Mouse (Mus musculus): ENCODE data around the gene Cyb5b. TPM values are rescaled to one million over a fixed set of nuclear protein-coding genes. Genes with fewer than 3 reads are reported as not detected.

Gene Cyb5b
- 27.2 to 32.4 TPM (median 27.6 TPM) in 4 replicates for total RNA-seq (2023)

DNA sequence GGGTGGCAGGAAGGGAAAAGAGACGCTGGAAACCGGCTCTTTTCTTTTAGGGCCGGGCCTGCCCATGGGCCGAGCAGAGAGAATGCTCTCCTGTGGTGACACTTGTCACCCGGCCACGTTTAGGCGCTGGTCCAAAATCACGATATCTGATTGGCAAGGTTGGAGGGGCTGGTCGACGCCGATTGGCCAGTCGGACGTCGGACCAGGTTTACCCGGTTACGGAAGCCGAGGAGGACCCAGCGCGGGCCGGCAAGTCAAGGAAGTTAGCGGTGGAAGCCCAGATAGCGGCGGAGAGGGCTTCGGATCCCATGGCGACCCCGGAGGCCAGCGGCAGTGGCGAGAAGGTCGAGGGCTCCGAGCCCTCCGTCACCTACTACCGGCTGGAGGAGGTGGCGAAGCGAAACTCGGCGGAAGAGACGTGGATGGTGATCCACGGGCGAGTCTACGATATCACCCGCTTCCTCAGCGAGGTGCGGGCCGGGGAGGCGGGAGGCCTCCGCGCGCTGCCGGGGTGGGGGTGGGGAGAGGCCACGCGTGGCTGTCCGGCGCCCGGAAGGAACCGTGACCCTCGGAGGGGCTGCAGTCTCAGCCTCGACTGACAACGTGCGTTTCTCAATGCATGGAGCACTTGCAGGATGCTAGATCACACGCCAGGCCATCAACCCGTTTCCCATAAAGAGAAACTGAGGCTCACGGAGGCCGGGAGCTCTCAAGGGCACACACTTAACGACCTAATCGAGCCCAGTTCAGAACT is at the start of gene Cyb5b:
Gene Cyb5b, plus strand, starts transcription at position 237 of the 754 bp plus-strand sequence.

Other genes starting within 250 kb of the Cyb5b start
- gene Sntb2, start 214.9 kb upstream of the Cyb5b start, total RNA-seq (2023): 3.5 to 5.1 TPM (median 4.5 TPM) in 4 replicates
- 35.9 to 49.3 TPM (median 42.6 TPM) in 4 replicates for gene Vps4a, start 119.4 kb upstream of the Cyb5b start, total RNA-seq (2023)
- 9.6 to 12.3 TPM (median 10.7 TPM) in 4 replicates for gene Pdf, start 102.0 kb upstream of the Cyb5b start, total RNA-seq (2023)
- gene Cog8, start 94.0 kb upstream of the Cyb5b start, total RNA-seq (2023): 37.2 to 48.0 TPM (median 41.8 TPM) in 4 replicates
- gene Nip7, start 93.8 kb upstream of the Cyb5b start, total RNA-seq (2023): 51.0 to 61.0 TPM (median 58.2 TPM) in 4 replicates
- gene Tmed6, start 85.0 kb upstream of the Cyb5b start, total RNA-seq (2023): 1.2 to 1.9 TPM (median 1.5 TPM) in 4 replicates
- gene Terf2, start 54.1 kb upstream of the Cyb5b start, total RNA-seq (2023): 51.4 to 67.6 TPM (median 63.5 TPM) in 4 replicates
- gene Nfat5, start 142.8 kb downstream of the Cyb5b start, total RNA-seq (2023): 104 to 140 TPM (median 116 TPM) in 4 replicates